Comparison of ENCODE assay signal across 9 mouse cellular contexts in genomic region chr1:171238463-171238862, GRCm38 (mm10). TPM values are rescaled to one million over a fixed set of nuclear protein-coding genes. Genes with fewer than 3 reads are reported as not detected.
DNase-seq lines count a peak whose midpoint lies in the region; ATAC-seq lines count a peak whose summit lies in the region.
"Had no signal": no experiment of that assay in that cellular context is flagged by ENCODE, and none has a peak within 500 bp of the region (broad histone marks: within the 10 kb centered on the region; RNA-seq: fewer than 3 reads in every experiment).

No protein-coding gene starts in this region.

- H3K27ac ChIP-seq in heart, embryonic 10.5 days = no peak overlapping the region
- no peak overlapping the region for H3K27ac ChIP-seq in midbrain, embryonic 14.5 days (replicated peaks; ENCODE audit: low read depth, low read length)
- H3K27ac ChIP-seq: limb, embryonic 13.5 days had no signal

- no peak overlapping the region for H3K4me3 ChIP-seq in heart, embryonic 10.5 days
- H3K4me3 ChIP-seq in midbrain, embryonic 14.5 days (replicated peaks; ENCODE audit: low read depth, low read length) = no peak overlapping the region
- H3K4me3 ChIP-seq: limb, embryonic 13.5 days had no signal

- H3K9me3 ChIP-seq in heart, embryonic 10.5 days = no peaks in the 10 kb centered on the region
- no peaks in the 10 kb centered on the region for H3K9me3 ChIP-seq in midbrain, embryonic 14.5 days (ENCODE audit: control insufficient read depth, low read length)
- H3K9me3 ChIP-seq: limb, embryonic 13.5 days had no signal

- H3K9ac ChIP-seq in midbrain, embryonic 14.5 days (replicated peaks; ENCODE audit: low read length) = no peak overlapping the region
- H3K9ac ChIP-seq: limb, embryonic 13.5 days had no signal

- peaks cover 98% of the 10 kb centered on the region for H3K36me3 ChIP-seq in heart, embryonic 10.5 days
- peaks cover 98% of the 10 kb centered on the region for H3K36me3 ChIP-seq in midbrain, embryonic 14.5 days (ENCODE audit: control insufficient read depth, insufficient read depth, low read length)

- ATAC-seq in erythroblast, adult 5-6 weeks (replicated peaks; ENCODE audit: low FRiP score, poor library complexity, severe bottlenecking) = peak; percentile 87
- no peak for ATAC-seq in midbrain, embryonic 14.5 days (ENCODE audit: low FRiP score, low TSS enrichment)
- ATAC-seq in activated CD4-positive, CD25-positive, alpha-beta regulatory T cell, adult 4 months = no peak

- WGBS in heart, embryonic 10.5 days = 73% methylated on average over 14 of the region's 14 CpGs
- 73% methylated on average over 14 of the region's 14 CpGs for WGBS in midbrain, embryonic 14.5 days

- peaks cover 18% of the 10 kb centered on the region for H3K4me1 ChIP-seq in heart, embryonic 10.5 days
- H3K4me1 ChIP-seq in midbrain, embryonic 14.5 days (ENCODE audit: control insufficient read depth, insufficient read depth, low read length) = no peaks in the 10 kb centered on the region
- H3K4me1 ChIP-seq: limb, embryonic 13.5 days had no signal

- no peak overlapping the region for H3K4me2 ChIP-seq in midbrain, embryonic 14.5 days (ENCODE audit: low read length)
- H3K4me2 ChIP-seq: limb, embryonic 13.5 days had no signal

- no peaks in the 10 kb centered on the region for H3K27me3 ChIP-seq in heart, embryonic 10.5 days (ENCODE audit: insufficient read depth, poor library complexity, severe bottlenecking)
- H3K27me3 ChIP-seq in midbrain, embryonic 14.5 days (ENCODE audit: control insufficient read depth, insufficient read depth, low read length) = no peaks in the 10 kb centered on the region
- H3K27me3 ChIP-seq: limb, embryonic 13.5 days had no signal

- peak; percentile 91 for DNase-seq in heart, adult 11 months
- no peak for DNase-seq in heart, embryonic 10.5 days (ENCODE audit: low spot score)
- peak; percentile 28 for DNase-seq in 3134 (ENCODE audit: extremely low read depth, insufficient read length, low spot score)
- peak; percentile 59 for DNase-seq in MN1 (ENCODE audit: low spot score)
- peak; percentile 67 to 86 for DNase-seq in kidney, postnatal 36 days
- DNase-seq in midbrain, embryonic 14.5 days = peak; percentile 69

RNA-seq across cellular contexts. Expression of gene Fcer1g, which starts 4.3 kb away (rescaled TPM):
- 4.9 and 12.1 TPM in 2 replicates for polyA plus RNA-seq in heart, embryonic 10.5 days (2016; fragmentation: Nextera tagmentation; extraction: Ambion mirVana)
- total RNA-seq in erythroblast, adult 5-6 weeks (2015; ENCODE audit: low replicate concordance) = 269 and 282 TPM in 2 replicates
- total RNA-seq in erythroblast, adult 5-6 weeks (2017; ENCODE audit: low replicate concordance) = 89.5 and 162 TPM in 2 replicates
- polyA plus RNA-seq in midbrain, embryonic 14.5 days (2014; fragmentation: Nextera tagmentation; extraction: Ambion mirVana) = 6.6 and 28.4 TPM in 2 replicates
- polyA plus RNA-seq in activated CD4-positive, CD25-positive, alpha-beta regulatory T cell, adult 4 months (2017; shearing (Covaris generic)) = 1 to 10 TPM; 1.7 to 4.0 TPM

RNA-seq across cellular contexts. Expression of gene Adamts4, which starts 11.8 kb away (rescaled TPM):
- polyA plus RNA-seq in heart, embryonic 10.5 days (2016; fragmentation: Nextera tagmentation; extraction: Ambion mirVana) = 2.6 and 2.8 TPM in 2 replicates
- total RNA-seq in erythroblast, adult 5-6 weeks (2015; ENCODE audit: low replicate concordance) = 0.19 TPM in 1 of 2 replicates, not detected in the other
- total RNA-seq in erythroblast, adult 5-6 weeks (2017; ENCODE audit: low replicate concordance) = not detected in 2 replicates
- 3.3 and 4.1 TPM in 2 replicates for polyA plus RNA-seq in midbrain, embryonic 14.5 days (2014; fragmentation: Nextera tagmentation; extraction: Ambion mirVana)
- under 1 TPM in 1 of 2 experiments, not detected in 1; 0.09 TPM for polyA plus RNA-seq in activated CD4-positive, CD25-positive, alpha-beta regulatory T cell, adult 4 months (2017; shearing (Covaris generic))

RNA-seq across cellular contexts. Expression of gene Ndufs2, which starts 12.7 kb away (rescaled TPM):
- 390 and 470 TPM in 2 replicates for polyA plus RNA-seq in heart, embryonic 10.5 days (2016; fragmentation: Nextera tagmentation; extraction: Ambion mirVana)
- 62.9 and 78.4 TPM in 2 replicates for total RNA-seq in erythroblast, adult 5-6 weeks (2015; ENCODE audit: low replicate concordance)
- total RNA-seq in erythroblast, adult 5-6 weeks (2017; ENCODE audit: low replicate concordance) = 48.0 and 62.1 TPM in 2 replicates
- 185 and 220 TPM in 2 replicates for polyA plus RNA-seq in midbrain, embryonic 14.5 days (2014; fragmentation: Nextera tagmentation; extraction: Ambion mirVana)
- polyA plus RNA-seq in activated CD4-positive, CD25-positive, alpha-beta regulatory T cell, adult 4 months (2017; shearing (Covaris generic)) = 100 to 1,000 TPM; 108 to 141 TPM

RNA-seq across cellular contexts. Expression of gene Apoa2, which starts 13.6 kb away (rescaled TPM):
- polyA plus RNA-seq in heart, embryonic 10.5 days (2016; fragmentation: Nextera tagmentation; extraction: Ambion mirVana) = 16.2 and 315 TPM in 2 replicates
- not detected in 2 replicates for total RNA-seq in erythroblast, adult 5-6 weeks (2015; ENCODE audit: low replicate concordance)
- total RNA-seq in erythroblast, adult 5-6 weeks (2017; ENCODE audit: low replicate concordance) = not detected in 2 replicates
- 3.3 and 4.1 TPM in 2 replicates for polyA plus RNA-seq in midbrain, embryonic 14.5 days (2014; fragmentation: Nextera tagmentation; extraction: Ambion mirVana)
- not detected for polyA plus RNA-seq in activated CD4-positive, CD25-positive, alpha-beta regulatory T cell, adult 4 months (2017; shearing (Covaris generic))

RNA-seq across cellular contexts. Expression of gene Tomm40l, which starts 16.1 kb away (rescaled TPM):
- polyA plus RNA-seq in heart, embryonic 10.5 days (2016; fragmentation: Nextera tagmentation; extraction: Ambion mirVana) = 41.8 and 53.7 TPM in 2 replicates
- total RNA-seq in erythroblast, adult 5-6 weeks (2015; ENCODE audit: low replicate concordance) = 4.0 and 4.2 TPM in 2 replicates
- total RNA-seq in erythroblast, adult 5-6 weeks (2017; ENCODE audit: low replicate concordance) = 2.2 and 2.6 TPM in 2 replicates
- polyA plus RNA-seq in midbrain, embryonic 14.5 days (2014; fragmentation: Nextera tagmentation; extraction: Ambion mirVana) = 35.3 and 40.4 TPM in 2 replicates
- polyA plus RNA-seq in activated CD4-positive, CD25-positive, alpha-beta regulatory T cell, adult 4 months (2017; shearing (Covaris generic)) = 10 to 100 TPM; 25.1 to 27.8 TPM
